Mouse (Mus musculus): ENCODE measurements around the gene Szrd1. TPM values are rescaled to one million over a fixed set of nuclear protein-coding genes. Genes with fewer than 3 reads are reported as not detected.

Szrd1 gene
- polyA plus RNA-seq, 1 experiment from 2014 or later: 24.7 TPM

GRCm38 (mm10) chr4:141175783-141176182 lies 36.2 kb upstream of the Szrd1 start:
- ATAC-seq (replicated peaks; ENCODE audit: low FRiP score): no peak
- Histone ChIP-seq H3K4me3 (ENCODE audit: low read depth, low read length) (no peak overlapping the region), H3K4me1 (replicated peaks; ENCODE audit: control insufficient read depth, insufficient read depth, low read length) (no peaks in the 10 kb centered on the region), H3K27me3 (replicated peaks; ENCODE audit: control insufficient read depth, insufficient read depth, low read length) (no peaks in the 10 kb centered on the region), H3K27ac (ENCODE audit: low read depth, low read length) (no peak overlapping the region), H3K36me3 (ENCODE audit: control insufficient read depth, insufficient read depth, low read length) (peaks cover 16% of the 10 kb centered on the region), H3K9ac (ENCODE audit: low read depth, low read length) (no peak overlapping the region), H3K4me2 (no peak overlapping the region), H3K9me3 (ENCODE audit: control insufficient read depth, low read length) (no peaks in the 10 kb centered on the region)
- no peak for DNase-seq (ENCODE audit: low spot score)
- WGBS: 81% methylated on average over 5 of the region's 5 CpGs

GRCm38 (mm10) chr4:141172121-141172520 lies 32.5 kb upstream of the Szrd1 start:
- Histone ChIP-seq H3K27ac (ENCODE audit: low read depth, low read length) (no peak overlapping the region), H3K36me3 (ENCODE audit: control insufficient read depth, insufficient read depth, low read length) (peaks cover 25% of the 10 kb centered on the region), H3K4me2 (no peak overlapping the region), H3K9ac (ENCODE audit: low read depth, low read length) (no peak overlapping the region), H3K4me3 (ENCODE audit: low read depth, low read length) (no peak overlapping the region), H3K9me3 (ENCODE audit: control insufficient read depth, low read length) (no peaks in the 10 kb centered on the region), H3K27me3 (replicated peaks; ENCODE audit: control insufficient read depth, insufficient read depth, low read length) (no peaks in the 10 kb centered on the region), H3K4me1 (replicated peaks; ENCODE audit: control insufficient read depth, insufficient read depth, low read length) (no peaks in the 10 kb centered on the region)
- WGBS: 95% methylated on average over 8 of the region's 8 CpGs
- ATAC-seq (replicated peaks; ENCODE audit: low FRiP score) (no peak), DNase-seq (ENCODE audit: low spot score) (no peak)

GRCm38 (mm10) chr4:141167156-141167555 lies 27.6 kb upstream of the Szrd1 start:
- Histone ChIP-seq H3K4me2 (no peak overlapping the region), H3K36me3 (ENCODE audit: control insufficient read depth, insufficient read depth, low read length) (peaks cover 22% of the 10 kb centered on the region), H3K27me3 (replicated peaks; ENCODE audit: control insufficient read depth, insufficient read depth, low read length) (no peaks in the 10 kb centered on the region), H3K9ac (ENCODE audit: low read depth, low read length) (no peak overlapping the region), H3K4me3 (ENCODE audit: low read depth, low read length) (no peak overlapping the region), H3K4me1 (replicated peaks; ENCODE audit: control insufficient read depth, insufficient read depth, low read length) (peaks cover 11% of the 10 kb centered on the region), H3K27ac (ENCODE audit: low read depth, low read length) (no peak overlapping the region), H3K9me3 (ENCODE audit: control insufficient read depth, low read length) (no peaks in the 10 kb centered on the region)
- ATAC-seq (replicated peaks; ENCODE audit: low FRiP score): no peak
- no peak for DNase-seq (ENCODE audit: low spot score)
- 95% methylated on average over 3 of the region's 3 CpGs for WGBS

GRCm38 (mm10) chr4:141165744-141166292 lies 26.2 kb upstream of the Szrd1 start:
- Histone ChIP-seq H3K4me2 (no peak overlapping the region), H3K9me3 (ENCODE audit: control insufficient read depth, low read length) (no peaks in the 10 kb centered on the region), H3K4me3 (ENCODE audit: low read depth, low read length) (no peak overlapping the region), H3K9ac (ENCODE audit: low read depth, low read length) (no peak overlapping the region), H3K4me1 (replicated peaks; ENCODE audit: control insufficient read depth, insufficient read depth, low read length) (peaks cover 22% of the 10 kb centered on the region), H3K27ac (ENCODE audit: low read depth, low read length) (no peak overlapping the region), H3K36me3 (ENCODE audit: control insufficient read depth, insufficient read depth, low read length) (peaks cover 11% of the 10 kb centered on the region; the same call in 1 of the 2 replicates), H3K27me3 (replicated peaks; ENCODE audit: control insufficient read depth, insufficient read depth, low read length) (no peaks in the 10 kb centered on the region)
- 72% methylated on average over 8 of the region's 8 CpGs for WGBS
- no peak for ATAC-seq (replicated peaks; ENCODE audit: low FRiP score)
- DNase-seq (ENCODE audit: low spot score): no peak

- Histone ChIP-seq H3K9me3 (ENCODE audit: control insufficient read depth, low read length) (no peaks in the 10 kb centered on the region), H3K27me3 (replicated peaks; ENCODE audit: control insufficient read depth, insufficient read depth, low read length) (no peaks in the 10 kb centered on the region), H3K4me3 (ENCODE audit: low read depth, low read length) (no peak overlapping the region), H3K36me3 (ENCODE audit: control insufficient read depth, insufficient read depth, low read length) (peaks cover 4% of the 10 kb centered on the region; the same call in 1 of the 2 replicates), H3K4me1 (replicated peaks; ENCODE audit: control insufficient read depth, insufficient read depth, low read length) (peaks cover 41% of the 10 kb centered on the region), H3K4me2 (no peak overlapping the region), H3K9ac (ENCODE audit: low read depth, low read length) (no peak overlapping the region), H3K27ac (ENCODE audit: low read depth, low read length) (no peak overlapping the region)
- 83% methylated on average over 5 of the region's 5 CpGs for WGBS
- DNase-seq (ENCODE audit: low spot score) (no peak), ATAC-seq (replicated peaks; ENCODE audit: low FRiP score) (no peak)
Measured at GRCm38 (mm10) chr4:141163729-141164128, 24.2 kb upstream of the Szrd1 start.

GRCm38 (mm10) chr4:141161699-141162208 lies 22.2 kb upstream of the Szrd1 start:
- 64% methylated on average over 6 of the region's 6 CpGs for WGBS
- Histone ChIP-seq H3K4me3 (ENCODE audit: low read depth, low read length) (no peak overlapping the region; the same call in 1 of the 2 replicates), H3K4me1 (replicated peaks; ENCODE audit: control insufficient read depth, insufficient read depth, low read length) (peaks cover 58% of the 10 kb centered on the region), H3K27ac (ENCODE audit: low read depth, low read length) (peak overlapping the region; percentile 80), H3K4me2 (peak overlapping the region; percentile 45), H3K9ac (ENCODE audit: low read depth, low read length) (no peak overlapping the region), H3K9me3 (ENCODE audit: control insufficient read depth, low read length) (no peaks in the 10 kb centered on the region), H3K27me3 (replicated peaks; ENCODE audit: control insufficient read depth, insufficient read depth, low read length) (no peaks in the 10 kb centered on the region), H3K36me3 (ENCODE audit: control insufficient read depth, insufficient read depth, low read length) (no peaks in the 10 kb centered on the region)
- ATAC-seq (replicated peaks; ENCODE audit: low FRiP score) (peak; percentile 84), DNase-seq (ENCODE audit: low spot score) (no peak)

- no peak overlapping the region for H3K4me3 ChIP-seq (ENCODE audit: low read depth, low read length)
- H3K36me3 ChIP-seq (ENCODE audit: control insufficient read depth, insufficient read depth, low read length): no peaks in the 10 kb centered on the region
- no peaks in the 10 kb centered on the region for H3K9me3 ChIP-seq (ENCODE audit: control insufficient read depth, low read length)
- H3K27me3 ChIP-seq (replicated peaks; ENCODE audit: control insufficient read depth, insufficient read depth, low read length): no peaks in the 10 kb centered on the region
- DNase-seq (ENCODE audit: low spot score) (no peak), ATAC-seq (replicated peaks; ENCODE audit: low FRiP score) (no peak)
- H3K9ac ChIP-seq (ENCODE audit: low read depth, low read length): no peak overlapping the region
- H3K27ac ChIP-seq (ENCODE audit: low read depth, low read length): no peak overlapping the region
- H3K4me2 ChIP-seq: no peak overlapping the region
- peaks cover 59% of the 10 kb centered on the region for H3K4me1 ChIP-seq (replicated peaks; ENCODE audit: control insufficient read depth, insufficient read depth, low read length)
- 82% methylated on average over 4 of the region's 4 CpGs for WGBS
Measured at GRCm38 (mm10) chr4:141160193-141160592, 20.6 kb upstream of the Szrd1 start.

- no peak overlapping the region for H3K4me3 ChIP-seq (ENCODE audit: low read depth, low read length)
- peaks cover 61% of the 10 kb centered on the region for H3K4me1 ChIP-seq (replicated peaks; ENCODE audit: control insufficient read depth, insufficient read depth, low read length)
- no peak overlapping the region for H3K27ac ChIP-seq (ENCODE audit: low read depth, low read length)
- H3K4me2 ChIP-seq: no peak overlapping the region
- H3K36me3 ChIP-seq (ENCODE audit: control insufficient read depth, insufficient read depth, low read length): no peaks in the 10 kb centered on the region
- H3K27me3 ChIP-seq (replicated peaks; ENCODE audit: control insufficient read depth, insufficient read depth, low read length): no peaks in the 10 kb centered on the region
- 52% methylated on average over 5 of the region's 5 CpGs for WGBS
- ATAC-seq (replicated peaks; ENCODE audit: low FRiP score) (no peak), DNase-seq (ENCODE audit: low spot score) (no peak)
- H3K9me3 ChIP-seq (ENCODE audit: control insufficient read depth, low read length): no peaks in the 10 kb centered on the region
- H3K9ac ChIP-seq (ENCODE audit: low read depth, low read length): no peak overlapping the region
Measured at GRCm38 (mm10) chr4:141159666-141160065, 20.1 kb upstream of the Szrd1 start.

GRCm38 (mm10) chr4:141159093-141159492 lies 19.5 kb upstream of the Szrd1 start:
- Histone ChIP-seq H3K9ac (ENCODE audit: low read depth, low read length) (0 out of 2 replicates have a peak overlapping the region, but pooled peaks have one; percentile 28), H3K36me3 (ENCODE audit: control insufficient read depth, insufficient read depth, low read length) (no peaks in the 10 kb centered on the region), H3K4me1 (replicated peaks; ENCODE audit: control insufficient read depth, insufficient read depth, low read length) (peaks cover 64% of the 10 kb centered on the region), H3K27me3 (replicated peaks; ENCODE audit: control insufficient read depth, insufficient read depth, low read length) (no peaks in the 10 kb centered on the region), H3K27ac (ENCODE audit: low read depth, low read length) (0 out of 2 replicates have a peak overlapping the region, but pooled peaks have one; percentile 47), H3K4me2 (peak overlapping the region; percentile 52), H3K4me3 (ENCODE audit: low read depth, low read length) (no peak overlapping the region), H3K9me3 (ENCODE audit: control insufficient read depth, low read length) (no peaks in the 10 kb centered on the region)
- DNase-seq (ENCODE audit: low spot score): no peak
- ATAC-seq (replicated peaks; ENCODE audit: low FRiP score): no peak
- 37% methylated on average over 11 of the region's 11 CpGs for WGBS

All from liver, embryonic 11.5 days (tissue).